Mouse (Mus musculus) cortical plate, adult 2 months (tissue): ENCODE measurements around the gene Unk. TPM values are rescaled to one million over a fixed set of nuclear protein-coding genes. Genes with fewer than 3 reads are reported as not detected.

ENCODE experiments used
- H3K27ac ChIP-seq: fragments of 200-500 bp; 2 replicates; pipeline ENCODE4 v1.5.1; 2012; ENCODE audit warnings: low read length, control low read depth, inconsistent platforms; ENCODE audit not compliant: insufficient read depth
- H3K4me1 ChIP-seq: fragments of 200-500 bp; 2 replicates; pipeline ENCODE4 v1.6.1; 2011; ENCODE audit warnings: low read length; ENCODE audit not compliant: control insufficient read depth, insufficient read depth
- H3K4me3 ChIP-seq: fragments of 200-500 bp; 2 replicates; pipeline ENCODE4 v1.5.1; 2011; ENCODE audit warnings: mild to moderate bottlenecking, low read length, control low read depth; ENCODE audit not compliant: insufficient read depth
- CTCF ChIP-seq: fragments of 200-500 bp; IDR thresholded peaks from 2 replicates; pipeline ENCODE4 v1.5.1; 2011; ENCODE audit warnings: mild to moderate bottlenecking, control low read depth, low read length; ENCODE audit not compliant: insufficient read depth; ENCODE audit errors: extremely low read depth
- POLR2A ChIP-seq: fragments of 200-500 bp; IDR thresholded peaks from 2 replicates; pipeline ENCODE4 v1.6.1; 2011; ENCODE audit warnings: mild to moderate bottlenecking, low read length, control low read depth; ENCODE audit not compliant: insufficient read depth; ENCODE audit errors: extremely low read depth
- polyA plus RNA-seq: library from polyadenylated mRNA; depleted of rRNA; stranded (reverse); fragments of >200 nt; gene quantifications from 2 replicates; pipeline ENCODE4 v1.2.3, GENCODE M21; 2012

Gene Unk
- polyA plus RNA-seq, 1 experiment = 31.1 TPM

DNA sequence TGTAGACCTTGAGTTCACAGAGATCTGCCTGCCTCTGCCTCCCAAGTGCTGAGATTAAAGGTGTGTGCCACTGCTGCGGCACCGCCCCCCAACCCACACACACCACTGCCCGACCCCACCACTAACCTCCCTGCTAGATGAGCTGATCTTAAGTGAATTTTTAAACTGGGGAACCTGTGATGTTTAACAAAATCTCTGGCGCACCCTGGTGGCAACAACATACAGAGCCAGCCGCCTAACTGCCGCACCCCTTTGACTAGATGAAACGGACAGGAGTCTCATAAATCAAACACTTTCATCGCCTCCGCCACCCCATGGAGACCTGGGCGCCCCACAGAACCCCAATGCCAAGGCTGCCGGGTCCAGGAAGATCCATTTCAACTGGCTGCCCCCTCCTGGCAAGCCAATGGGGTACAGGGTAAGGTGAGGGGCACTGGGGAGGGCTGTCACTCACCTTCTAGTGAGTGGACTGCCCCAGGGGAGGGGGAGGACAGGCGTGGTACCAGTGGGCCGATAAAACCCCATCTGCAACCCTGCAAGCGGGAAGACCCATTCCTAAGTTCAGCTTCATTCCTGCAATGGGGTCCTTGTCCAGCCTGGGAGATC is 30.5 kb upstream of the Unk start:
- no peak overlapping the region for H3K27ac ChIP-seq
- H3K4me3 ChIP-seq = no peak overlapping the region
- TF ChIP-seq POLR2A (no peak), CTCF (peak; percentile 53)
- no peaks in the 10 kb centered on the region for H3K4me1 ChIP-seq

DNA sequence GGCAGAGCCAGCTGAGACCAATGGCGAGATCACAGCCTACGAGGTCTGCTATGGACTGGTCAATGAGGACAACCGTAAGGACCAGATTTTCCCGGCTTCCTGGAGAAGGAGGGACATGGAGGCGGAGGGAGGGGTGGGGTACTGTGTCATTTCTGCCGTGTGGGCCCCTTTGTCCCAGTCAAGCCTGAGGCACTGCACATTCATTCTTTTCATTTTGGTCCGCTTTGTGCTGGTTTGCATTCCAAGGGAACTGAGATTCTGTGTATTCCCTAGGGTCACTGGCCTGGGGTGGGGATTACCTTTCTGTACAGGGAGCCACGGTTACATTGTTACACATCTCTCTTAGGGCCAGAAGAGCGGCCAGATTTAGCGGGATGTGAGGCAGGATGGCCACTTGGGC is 29.5 kb upstream of the Unk start:
- no peak overlapping the region for H3K4me3 ChIP-seq
- H3K27ac ChIP-seq = no peak overlapping the region
- no peak for TF ChIP-seq CTCF
- TF ChIP-seq POLR2A = no peak
- H3K4me1 ChIP-seq = no peaks in the 10 kb centered on the region

DNA sequence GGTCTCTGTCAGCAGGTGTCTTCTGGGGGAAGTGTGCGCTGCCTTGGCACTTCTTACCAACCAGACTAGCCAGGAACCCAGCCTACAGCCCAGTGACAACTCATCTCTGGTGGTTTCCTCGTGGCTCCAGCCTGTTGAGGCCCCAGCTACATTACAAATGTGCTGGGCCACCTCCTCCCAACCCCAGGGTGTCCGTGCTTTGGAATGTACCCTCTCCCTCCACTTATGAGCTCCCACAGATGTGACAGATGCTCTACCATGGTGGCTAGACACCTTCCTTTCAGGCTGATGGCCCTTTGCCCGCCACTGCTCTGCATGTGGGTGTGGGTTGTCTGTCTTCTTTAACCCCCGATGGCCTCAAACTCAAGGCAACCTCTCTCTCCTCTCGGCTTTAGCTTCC is 28.4 kb upstream of the Unk start:
- no peaks in the 10 kb centered on the region for H3K4me1 ChIP-seq
- no peak overlapping the region for H3K27ac ChIP-seq
- no peak for TF ChIP-seq CTCF
- TF ChIP-seq POLR2A = no peak
- no peak overlapping the region for H3K4me3 ChIP-seq

DNA sequence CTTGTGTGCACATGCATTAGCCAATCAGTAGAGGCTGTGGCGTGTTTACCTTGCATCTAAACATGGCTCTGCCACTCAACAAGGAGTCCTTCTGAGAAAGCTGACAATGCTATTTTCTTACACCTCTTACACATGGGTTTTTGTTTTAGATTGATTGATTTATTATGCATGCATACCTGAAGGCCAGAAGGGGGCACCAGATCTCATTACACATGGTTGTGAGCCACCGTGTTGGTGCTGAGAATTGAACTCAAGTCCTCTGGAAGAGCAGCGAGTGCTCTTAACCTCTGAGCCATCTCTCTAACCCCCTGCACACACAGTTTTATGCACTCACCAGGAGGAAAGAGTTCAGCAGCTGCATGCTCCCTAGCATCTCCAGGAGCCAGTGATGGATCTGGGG is 27.2 kb upstream of the Unk start:
- TF ChIP-seq POLR2A (no peak), CTCF (no peak)
- Histone ChIP-seq H3K4me1 (no peaks in the 10 kb centered on the region), H3K27ac (no peak overlapping the region), H3K4me3 (no peak overlapping the region)

DNA sequence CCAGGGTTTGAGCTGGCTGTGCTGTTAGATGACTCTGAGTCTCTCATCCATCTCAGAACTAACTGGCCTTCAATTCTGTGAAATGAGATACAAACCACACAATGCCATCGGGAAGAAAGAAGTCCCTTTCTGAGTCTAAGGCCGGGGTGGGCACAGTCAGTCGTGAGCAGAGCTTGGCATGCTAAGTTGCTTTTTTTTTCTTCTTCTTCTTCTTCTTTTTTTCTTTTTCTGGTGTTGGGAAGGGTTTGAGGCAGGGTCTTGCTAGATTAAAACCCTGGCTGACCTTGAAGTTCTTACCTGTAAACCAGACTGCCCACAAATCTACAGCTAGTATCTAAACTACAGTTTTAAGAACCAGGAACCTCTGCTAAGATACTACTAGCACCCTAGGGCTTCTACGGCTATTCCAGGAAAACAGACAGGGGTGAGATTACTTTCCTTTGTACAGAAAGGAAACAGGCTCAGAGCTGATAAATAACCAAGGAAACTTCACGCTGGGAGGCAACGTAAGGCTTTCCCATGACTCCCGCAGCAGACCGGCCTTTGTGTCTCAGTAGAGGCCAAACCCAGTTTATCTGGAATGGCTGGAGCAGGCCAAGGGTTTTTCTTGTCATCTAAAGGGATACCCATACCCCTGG is 25.8 kb upstream of the Unk start:
- H3K4me3 ChIP-seq = peak overlapping the region; percentile 29
- no peak overlapping the region for H3K27ac ChIP-seq
- no peaks in the 10 kb centered on the region for H3K4me1 ChIP-seq
- TF ChIP-seq POLR2A (no peak), CTCF (no peak)

DNA sequence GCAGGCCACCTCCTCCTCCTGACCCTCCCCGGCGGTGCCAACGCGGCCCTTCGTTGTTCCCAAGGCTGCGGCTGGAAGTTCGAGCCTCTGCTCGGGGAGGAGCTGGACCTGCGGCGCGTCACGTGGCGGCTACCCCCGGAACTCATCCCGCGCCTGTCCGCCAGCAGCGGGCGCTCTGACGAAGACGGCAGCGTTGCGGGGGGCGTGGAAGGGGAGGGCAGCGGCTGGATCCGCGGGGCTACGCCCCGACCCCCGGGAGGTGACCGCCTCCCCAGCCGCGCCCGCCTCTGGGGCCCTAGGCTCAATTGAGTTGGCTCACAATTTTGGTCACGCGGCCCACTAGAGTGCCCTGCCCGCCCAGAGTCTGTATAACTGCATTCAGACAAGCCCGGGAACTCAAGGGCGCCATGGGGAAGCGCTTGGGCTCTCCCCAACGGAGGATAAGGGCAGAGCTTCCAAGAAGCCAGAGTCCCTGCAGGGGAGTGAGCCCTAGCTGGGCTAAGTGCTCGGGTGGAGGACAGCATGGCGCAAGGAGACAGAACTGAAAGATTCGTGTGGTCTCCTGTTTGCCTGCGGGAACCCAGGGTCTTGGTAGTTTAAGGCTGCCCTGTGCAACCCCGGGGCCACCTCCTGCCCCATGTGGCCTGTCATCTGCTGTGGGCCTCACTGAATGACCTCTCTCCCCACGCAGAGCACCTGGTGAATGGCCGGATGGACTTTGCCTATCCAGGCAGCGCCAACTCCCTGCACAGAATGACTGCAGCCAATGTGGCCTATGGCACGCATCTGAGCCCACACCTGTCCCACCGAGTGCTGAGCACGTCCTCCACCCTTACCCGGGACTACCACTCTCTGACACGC is 25.1 kb upstream of the Unk start:
- Histone ChIP-seq H3K4me3 (peak overlapping the region; percentile 29), H3K4me1 (no peaks in the 10 kb centered on the region), H3K27ac (no peak overlapping the region)
- TF ChIP-seq POLR2A = no peak
- peak; percentile 27 for TF ChIP-seq CTCF

DNA sequence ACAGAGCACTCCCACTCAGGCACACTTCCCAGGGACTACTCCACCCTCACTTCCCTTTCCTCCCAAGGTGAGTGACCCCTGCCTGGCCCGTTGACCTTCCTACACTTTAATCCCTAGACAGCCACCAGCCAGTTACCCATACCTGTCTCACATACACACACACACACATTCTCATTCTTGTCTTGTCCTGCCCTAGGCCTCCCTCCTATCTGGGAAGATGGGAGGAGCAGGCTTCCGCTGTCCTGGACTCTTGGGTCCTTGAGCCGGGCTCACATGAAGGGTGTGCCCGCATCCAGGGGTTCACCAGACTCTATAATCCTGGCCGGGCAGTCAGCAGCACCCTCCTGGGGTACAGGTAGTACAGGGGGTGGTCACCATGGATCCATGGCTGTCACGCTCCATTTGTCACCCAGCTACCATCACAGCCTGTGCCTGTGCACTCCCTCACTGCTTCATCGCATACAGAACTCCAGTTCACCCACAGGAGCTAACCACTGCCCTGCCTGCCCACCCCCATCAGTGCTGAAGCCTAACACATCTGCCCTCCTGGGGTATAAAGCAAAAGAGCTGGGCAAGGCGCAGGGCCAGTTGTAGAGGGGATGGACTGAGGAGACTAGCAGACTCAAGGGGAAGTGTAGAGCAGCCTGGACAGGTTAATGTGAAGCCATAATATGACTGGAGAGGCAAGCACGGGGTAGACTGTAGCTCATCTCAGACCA is 24.3 kb upstream of the Unk start:
- Histone ChIP-seq H3K27ac (no peak overlapping the region), H3K4me1 (no peaks in the 10 kb centered on the region), H3K4me3 (no peak overlapping the region; the same call in 1 of the 2 replicates)
- TF ChIP-seq POLR2A (no peak), CTCF (no peak)

DNA sequence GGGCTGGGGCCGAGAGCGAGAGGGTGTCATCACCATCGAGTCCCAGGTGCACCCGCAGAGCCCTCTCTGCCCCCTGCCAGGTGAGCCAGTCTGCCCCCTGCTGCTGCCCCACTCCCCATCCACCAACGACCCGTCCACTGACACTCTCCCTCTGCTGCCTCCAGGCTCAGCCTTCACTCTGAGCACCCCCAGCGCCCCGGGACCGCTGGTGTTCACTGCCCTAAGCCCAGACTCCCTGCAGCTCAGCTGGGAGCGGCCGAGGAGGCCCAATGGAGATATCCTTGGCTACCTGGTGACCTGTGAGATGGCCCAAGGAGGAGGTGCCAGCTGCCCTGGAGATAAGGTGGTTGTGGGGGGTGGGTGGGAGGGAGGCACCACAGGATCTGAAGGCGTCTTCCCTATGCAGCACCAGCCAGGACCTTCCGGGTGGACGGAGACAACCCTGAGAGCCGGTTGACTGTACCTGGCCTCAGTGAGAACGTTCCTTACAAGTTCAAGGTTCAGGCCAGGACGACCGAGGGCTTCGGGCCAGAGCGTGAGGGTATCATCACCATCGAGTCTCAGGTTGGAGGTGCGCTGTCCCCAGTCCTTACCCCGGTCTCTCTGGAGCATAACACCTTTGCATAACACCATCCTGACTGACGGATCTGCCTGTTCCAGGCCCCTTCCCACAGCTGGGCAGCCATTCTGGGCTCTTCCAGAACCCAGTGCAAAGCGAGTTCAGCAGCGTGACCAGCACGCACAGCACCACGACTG is 22.8 kb upstream of the Unk start:
- H3K4me3 ChIP-seq = no peak overlapping the region
- no peak overlapping the region for H3K27ac ChIP-seq
- no peak for TF ChIP-seq POLR2A
- no peak for TF ChIP-seq CTCF
- H3K4me1 ChIP-seq = no peaks in the 10 kb centered on the region

DNA sequence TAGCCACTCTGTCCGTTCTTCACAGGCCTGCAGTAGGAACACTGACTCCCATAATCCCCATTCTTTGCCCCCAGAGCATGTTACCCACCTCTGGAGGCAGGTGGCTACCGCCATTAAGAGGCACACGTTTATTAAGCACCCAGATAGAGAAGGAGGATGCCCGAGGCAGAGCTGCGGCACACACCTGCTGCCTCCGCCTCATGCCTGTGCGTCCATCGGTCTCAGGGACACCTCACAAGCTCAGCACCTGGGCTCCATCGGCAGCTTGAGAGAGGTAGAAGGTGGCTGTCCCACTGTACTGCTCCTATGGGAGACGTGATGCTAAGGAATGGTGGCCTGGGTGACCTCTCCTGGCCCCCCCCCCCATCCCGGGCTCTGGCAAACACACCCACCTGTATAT is 21.7 kb upstream of the Unk start:
- no peak overlapping the region for H3K27ac ChIP-seq
- TF ChIP-seq CTCF (no peak), POLR2A (no peak)
- H3K4me3 ChIP-seq = no peak overlapping the region
- no peaks in the 10 kb centered on the region; the same call in 1 of the 2 replicates for H3K4me1 ChIP-seq
